Mouse (Mus musculus): ENCODE measurements around the gene Aagab.

GRCm38 (mm10) chr9:63668621-63669020, 66.2 kb downstream of the Aagab start:
- no peak for TF ChIP-seq CTCF (IDR thresholded peaks at IDR 0.05; ENCODE audit: low read depth)
- no peak for TF ChIP-seq EP300 (IDR thresholded peaks at IDR 0.05; ENCODE audit: low read depth)
